ENCODE assay signal across 8 mouse cellular contexts in genomic region chr12:102308457-102309011, GRCm38 (mm10). TPM values are rescaled to one million over a fixed set of nuclear protein-coding genes. Genes with fewer than 3 reads are reported as not detected.
DNase-seq lines count a peak whose midpoint lies in the region; ATAC-seq and TF ChIP-seq lines count a peak whose summit lies in the region.

No protein-coding gene starts in this region.

- no peak for TF ChIP-seq EP300 in heart, adult 2 months (IDR thresholded peaks at IDR 0.05; ENCODE audit: insufficient read depth, low read depth, low read length)

- no peak for TF ChIP-seq POLR2A in heart, adult 2 months (IDR thresholded peaks at IDR 0.05; ENCODE audit: insufficient read depth, low read depth, low read length)

- H3K27me3 ChIP-seq in heart, adult 2 months (ENCODE audit: control insufficient read depth, insufficient read depth, low read length), result no peaks in the 10 kb centered on the region
- H3K27me3 ChIP-seq in kidney, postnatal 0 days (ENCODE audit: insufficient read depth, low read length), result no peaks in the 10 kb centered on the region
- H3K27me3 ChIP-seq in liver, embryonic 12.5 days (replicated peaks), result no peaks in the 10 kb centered on the region
- H3K27me3 ChIP-seq in neural tube, embryonic 13.5 days, result no peaks in the 10 kb centered on the region

- no peak for TF ChIP-seq CTCF in heart, adult 2 months (IDR thresholded peaks at IDR 0.05)
- TF ChIP-seq CTCF in kidney, postnatal 0 days (IDR thresholded peaks at IDR 0.05; ENCODE audit: low read depth), result no peak

- peaks cover 30% of the 10 kb centered on the region for H3K4me1 ChIP-seq in heart, adult 2 months (ENCODE audit: control insufficient read depth, insufficient read depth, low read length)
- H3K4me1 ChIP-seq in kidney, postnatal 0 days (replicated peaks; ENCODE audit: insufficient read depth, low read length), result peaks cover 19% of the 10 kb centered on the region
- H3K4me1 ChIP-seq in liver, embryonic 12.5 days, result peaks cover 56% of the 10 kb centered on the region
- H3K4me1 ChIP-seq in neural tube, embryonic 13.5 days (replicated peaks), result peaks cover 42% of the 10 kb centered on the region

- H3K9ac ChIP-seq in heart, adult 2 months (ENCODE audit: low read depth, low read length), result no peak overlapping the region
- H3K9ac ChIP-seq in kidney, postnatal 0 days (ENCODE audit: low read depth, low read length), result no peak overlapping the region
- no peak overlapping the region for H3K9ac ChIP-seq in liver, embryonic 12.5 days
- H3K9ac ChIP-seq in neural tube, embryonic 13.5 days, result no peak overlapping the region; the same call in 1 of the 2 replicates

- H3K4me3 ChIP-seq in heart, adult 2 months, result no peak overlapping the region
- no peak overlapping the region for H3K4me3 ChIP-seq in kidney, postnatal 0 days (replicated peaks; ENCODE audit: low read depth, low read length)
- H3K4me3 ChIP-seq in liver, embryonic 12.5 days, result no peak overlapping the region
- H3K4me3 ChIP-seq in neural tube, embryonic 13.5 days, result no peak overlapping the region

- 17% methylated on average over 16 of the region's 16 CpGs for WGBS in heart, adult 2 months
- 22% methylated on average over 16 of the region's 16 CpGs for WGBS in kidney, postnatal 0 days
- 51% methylated on average over 16 of the region's 16 CpGs for WGBS in liver, embryonic 12.5 days (ENCODE audit: insufficient replicate concordance)
- 56% methylated on average over 16 of the region's 16 CpGs for WGBS in neural tube, embryonic 13.5 days

- ATAC-seq in kidney, postnatal 0 days (replicated peaks; ENCODE audit: low FRiP score, low read depth), result peak; percentile 50; the same call in 1 of the 2 replicates
- ATAC-seq in liver, embryonic 12.5 days, result peak; percentile 28; the same call in 1 of the 2 replicates
- ATAC-seq in neural tube, embryonic 13.5 days (ENCODE audit: low read depth), result peak; percentile 74

- intact Hi-C loops in heart, adult 2 months (cut with DNase I), result no loop called here

- H3K36me3 ChIP-seq in heart, adult 2 months (ENCODE audit: control insufficient read depth, insufficient read depth, low read length), result peaks cover 6% of the 10 kb centered on the region; the same call in 1 of the 2 replicates
- H3K36me3 ChIP-seq in kidney, postnatal 0 days (ENCODE audit: insufficient read depth, low read length), result no peaks in the 10 kb centered on the region
- peaks cover 22% of the 10 kb centered on the region for H3K36me3 ChIP-seq in liver, embryonic 12.5 days
- no peaks in the 10 kb centered on the region for H3K36me3 ChIP-seq in neural tube, embryonic 13.5 days

- peaks cover 1% of the 10 kb centered on the region; the same call in 1 of the 2 replicates for H3K79me2 ChIP-seq in heart, adult 2 months (replicated peaks; ENCODE audit: control insufficient read depth, insufficient read depth, low read length)

- no peak overlapping the region for H3K4me2 ChIP-seq in kidney, postnatal 0 days (ENCODE audit: low read length)
- H3K4me2 ChIP-seq in liver, embryonic 12.5 days, result no peak overlapping the region
- H3K4me2 ChIP-seq in neural tube, embryonic 13.5 days, result no peak overlapping the region

- no peaks in the 10 kb centered on the region for H3K9me3 ChIP-seq in kidney, postnatal 0 days (replicated peaks; ENCODE audit: low read length)
- H3K9me3 ChIP-seq in liver, embryonic 12.5 days (replicated peaks), result no peaks in the 10 kb centered on the region
- H3K9me3 ChIP-seq in neural tube, embryonic 13.5 days, result no peaks in the 10 kb centered on the region

- peak overlapping the region; percentile 66 for H3K27ac ChIP-seq in heart, adult 2 months
- H3K27ac ChIP-seq in kidney, postnatal 0 days, result peak overlapping the region; percentile 51; the same call in 1 of the 2 replicates
- no peak overlapping the region for H3K27ac ChIP-seq in liver, embryonic 12.5 days
- H3K27ac ChIP-seq in neural tube, embryonic 13.5 days (replicated peaks), result peak overlapping the region; percentile 75

- DNase-seq in cerebellum, postnatal 14 days, result peak; percentile 64 to 76
- no peak for DNase-seq in cerebellum, adult 9-10 months
- peak; percentile 87 for DNase-seq in T-cell, adult 2 months (ENCODE audit: low spot score)
- peak; percentile 53 to 69 for DNase-seq in heart, adult 2 months
- peak; percentile 76 for DNase-seq in kidney, postnatal 0 days (ENCODE audit: low spot score)
- no peak for DNase-seq in B cell, adult 2 months

RNA-seq across cellular contexts. Expression of gene Rin3, which starts 25.7 kb away (rescaled TPM):
- 10 to 100 TPM; 14.7 to 25.3 TPM for total RNA-seq in heart, adult 2 months (2021)
- polyA plus RNA-seq in heart, adult 2 months (2012; rRNA removed), result 6.1 and 10.3 TPM in 2 replicates
- polyA plus RNA-seq in kidney, postnatal 0 days (2015; fragmentation: Nextera tagmentation; extraction: Ambion mirVana), result 5.5 and 8.8 TPM in 2 replicates
- 5.8 and 10.3 TPM in 2 replicates for polyA plus RNA-seq in liver, embryonic 12.5 days (2016; fragmentation: Nextera tagmentation; extraction: Ambion mirVana)
- 4.6 and 5.7 TPM in 2 replicates for polyA plus RNA-seq in neural tube, embryonic 13.5 days (2015; fragmentation: Nextera tagmentation; extraction: Ambion mirVana)

Comparison
In these comparisons a context has a peak if more than half of its experiments do, and no peak if none do; other contexts are left out.
1. DNase-seq: peak in cerebellum, postnatal 14 days (2 of 2), T-cell, adult 2 months (single experiment), heart, adult 2 months (2 of 2) and kidney, postnatal 0 days (single experiment); none in cerebellum, adult 9-10 months (single experiment) and B cell, adult 2 months (0 of 2).
2. Peak in every context shown above with its lines, with median percentiles within 50 percentile points of each other: ATAC-seq.